Mouse (Mus musculus) MEL (cell line): ENCODE results near the gene Gm28729. TPM values are rescaled to one million over a fixed set of nuclear protein-coding genes. Genes with fewer than 3 reads are reported as not detected.

ENCODE experiments used
- DNase-seq: peaks from one replicate; pipeline ENCODE4 v3.0.0; 2011; ENCODE audit warnings: low read depth, low spot score
- H3K27ac ChIP-seq: 2 replicates; pipeline ENCODE4 v1.5.1; 2012; ENCODE audit warnings: low read depth, mild to moderate bottlenecking, control low read depth, low read length, moderate library complexity; ENCODE audit not compliant: control insufficient read depth
- H3K27me3 ChIP-seq, 2 experiments: fragments of 150-350 bp in 1 of 2; sonication (generic) in 1 of 2; 2 replicates each; pipeline ENCODE4 v1.6.1; 2012; ENCODE audit warnings: low read length in 2 of 2, mild to moderate bottlenecking in 2 of 2, improper control_type of control experiment in 1 of 2, moderate library complexity in 1 of 2; ENCODE audit not compliant: insufficient read depth in 2 of 2, control insufficient read depth in 1 of 2
- H3K36me3 ChIP-seq, 2 experiments: 2 replicates each; pipeline ENCODE4 v1.6.1; 2012 to 2014; ENCODE audit warnings: low read length in 2 of 2, improper control_type of control experiment in 1 of 2, inconsistent platforms in 1 of 2, mild to moderate bottlenecking in 1 of 2; ENCODE audit not compliant: insufficient read depth in 2 of 2, control insufficient read depth in 1 of 2
- H3K4me1 ChIP-seq, 2 experiments: fragments of 150-350 bp in 1 of 2; sonication (generic) in 1 of 2; 2 replicates each; pipeline ENCODE4 v1.6.1; 2012; ENCODE audit warnings: low read length in 2 of 2, improper control_type of control experiment in 1 of 2, mild to moderate bottlenecking in 1 of 2; ENCODE audit not compliant: insufficient read depth in 2 of 2, control insufficient read depth in 1 of 2
- H3K4me3 ChIP-seq, 2 experiments: fragments of 150-350 bp in 1 of 2; sonication (generic) in 1 of 2; 2 replicates each; pipeline ENCODE4 v1.5.1; 2012; ENCODE audit warnings: low read depth in 2 of 2, low read length in 2 of 2, mild to moderate bottlenecking in 2 of 2, moderate library complexity in 2 of 2, control low read depth in 1 of 2, improper control_type of control experiment in 1 of 2; ENCODE audit not compliant: control insufficient read depth in 1 of 2, insufficient read depth in 1 of 2
- H3K79me2 ChIP-seq: 2 replicates; pipeline ENCODE4 v1.6.1; 2012; ENCODE audit warnings: mild to moderate bottlenecking, low read length, moderate library complexity; ENCODE audit not compliant: control insufficient read depth, poor library complexity, insufficient read depth
- H3K9ac ChIP-seq: 2 replicates; pipeline ENCODE4 v1.6.1; 2012; ENCODE audit warnings: low read depth, mild to moderate bottlenecking, control low read depth, low read length, moderate library complexity; ENCODE audit not compliant: control insufficient read depth, poor library complexity, severe bottlenecking
- H3K9me3 ChIP-seq: fragments of 150-350 bp; sonication (generic); replicated peaks from 2 replicates; pipeline ENCODE4 v1.6.1; 2012; ENCODE audit warnings: mild to moderate bottlenecking, low read length, improper control_type of control experiment, moderate library complexity; ENCODE audit not compliant: insufficient read depth
- CHD1 ChIP-seq: IDR thresholded peaks from 2 replicates; pipeline ENCODE4 v1.6.1; 2012; ENCODE audit warnings: low read depth, mild to moderate bottlenecking, inconsistent platforms, low read length, improper control_type of control experiment
- E2F4 ChIP-seq: IDR thresholded peaks from 2 replicates; pipeline ENCODE4 v1.6.1; 2011; ENCODE audit warnings: low read depth, low read length, improper control_type of control experiment, borderline replicate concordance
- ELF1 ChIP-seq: IDR thresholded peaks from 2 replicates; pipeline ENCODE4 v1.6.1; 2014; ENCODE audit warnings: low read depth, mild to moderate bottlenecking, inconsistent platforms, low read length, improper control_type of control experiment, moderate library complexity
- GABPA ChIP-seq: IDR thresholded peaks from 2 replicates; pipeline ENCODE4 v1.6.1; 2012; ENCODE audit warnings: low read depth, mild to moderate bottlenecking, inconsistent platforms, low read length, improper control_type of control experiment, moderate library complexity
- MAFK ChIP-seq: IDR thresholded peaks from 2 replicates; pipeline ENCODE4 v1.6.1; 2011; ENCODE audit warnings: low read depth, mild to moderate bottlenecking, low read length, improper control_type of control experiment, borderline replicate concordance
- MAZ ChIP-seq: IDR thresholded peaks from 2 replicates; pipeline ENCODE4 v1.6.1; 2012; ENCODE audit warnings: low read depth, mild to moderate bottlenecking, inconsistent platforms, low read length, improper control_type of control experiment
- MEF2A ChIP-seq: IDR thresholded peaks from 2 replicates; pipeline ENCODE4 v1.6.1; 2014; ENCODE audit warnings: low read depth, mild to moderate bottlenecking, inconsistent platforms, low read length, improper control_type of control experiment; ENCODE audit not compliant: poor library complexity, insufficient replicate concordance, severe bottlenecking; ENCODE audit errors: extremely low read depth
- NELFE ChIP-seq: IDR thresholded peaks from 2 replicates; pipeline ENCODE4 v1.6.1; 2011; ENCODE audit warnings: low read depth, low read length, improper control_type of control experiment
- POLR2AphosphoS5 ChIP-seq: IDR thresholded peaks from 2 replicates; pipeline ENCODE4 v1.6.1; 2012; ENCODE audit warnings: low read depth, borderline replicate concordance, mild to moderate bottlenecking, inconsistent platforms, low read length, moderate library complexity, mixed read lengths
- RAD21 ChIP-seq: IDR thresholded peaks from 2 replicates; pipeline ENCODE4 v1.6.1; 2011; ENCODE audit warnings: mild to moderate bottlenecking, low read depth, low read length, improper control_type of control experiment
- SIN3A ChIP-seq: IDR thresholded peaks from 2 replicates; pipeline ENCODE4 v1.6.1; 2012; ENCODE audit warnings: low read length, improper control_type of control experiment, inconsistent platforms
- TBP ChIP-seq: IDR thresholded peaks from 2 replicates; pipeline ENCODE4 v1.8.0; 2011; ENCODE audit warnings: low read depth, low read length, improper control_type of control experiment
- USF1 ChIP-seq: IDR thresholded peaks from 2 replicates; pipeline ENCODE4 v1.6.1; 2014; ENCODE audit warnings: low read depth, mild to moderate bottlenecking, inconsistent platforms, low read length, improper control_type of control experiment, moderate library complexity
- ZC3H11A ChIP-seq: IDR thresholded peaks from 2 replicates; pipeline ENCODE4 v1.6.1; 2012; ENCODE audit warnings: low read depth, mild to moderate bottlenecking, inconsistent platforms, low read length, improper control_type of control experiment
- ZKSCAN1 ChIP-seq: IDR thresholded peaks from 2 replicates; pipeline ENCODE4 v1.6.1; 2012; ENCODE audit warnings: low read depth, mild to moderate bottlenecking, inconsistent platforms, low read length, improper control_type of control experiment, moderate library complexity
- polyA plus RNA-seq, 2 experiments: library from polyadenylated mRNA; stranded (reverse) in 1 of 2; unstranded in 1 of 2; fragments of >175 nt in 1 of 2; fragments of >200 nt in 1 of 2; gene quantifications; 2 replicates each; pipeline versions ENCODE4 v1.2.1 to v1.2.4; 2012; ENCODE audit warnings: low replicate concordance in 2 of 2, low read depth in 1 of 2; ENCODE audit not compliant: insufficient read length in 2 of 2, insufficient read depth in 1 of 2, missing spikeins in 1 of 2
- total RNA-seq: library from RNA; depleted of rRNA; stranded (reverse); fragments of 300-350 nt; gene quantifications from 2 replicates; pipeline ENCODE4 v1.2.3, GENCODE M21; 2012

The Gm28729 gene
- total and polyA plus RNA-seq, 3 experiments = not detected

- H3K9me3 ChIP-seq = no peaks in the 10 kb centered on the region
- H3K9ac ChIP-seq = no peak overlapping the region
- H3K36me3 ChIP-seq = no peaks in the 10 kb centered on the region
- H3K27me3 ChIP-seq = no peaks in the 10 kb centered on the region
- no peak overlapping the region for H3K27ac ChIP-seq
- DNase-seq = no peak
- no peaks in the 10 kb centered on the region for H3K79me2 ChIP-seq
- no peak for TF ChIP-seq ZKSCAN1
- no peak for TF ChIP-seq NELFE
- TF ChIP-seq CHD1 = no peak
- no peak for TF ChIP-seq POLR2AphosphoS5
- no peak for TF ChIP-seq RAD21
- TF ChIP-seq USF1 = no peak
- no peak for TF ChIP-seq MEF2A
- TF ChIP-seq, all 39 proteins: peak for 0
- H3K4me3 ChIP-seq = no peak overlapping the region
- H3K4me1 ChIP-seq = no peaks in the 10 kb centered on the region
These were observed 74.0 kb downstream of the Gm28729 start for GRCm38 (mm10) chr9:96450900-96451720.

- Histone ChIP-seq H3K79me2 (no peaks in the 10 kb centered on the region), H3K4me3 (peak overlapping the region; percentile 5 to 24; a peak in 3 of 4 replicates), H3K27ac (no peak overlapping the region), H3K4me1 (no peaks in the 10 kb centered on the region), H3K9me3 (no peaks in the 10 kb centered on the region), H3K27me3 (no peaks in the 10 kb centered on the region), H3K9ac (no peak overlapping the region), H3K36me3 (no peaks in the 10 kb centered on the region)
- no peak for DNase-seq
- TF ChIP-seq TBP (no peak), E2F4 (no peak), NELFE (no peak), ZC3H11A (no peak), MAFK (no peak), GABPA (no peak), ELF1 (no peak), SIN3A (no peak), MAZ (no peak)
These were observed 75.5 kb downstream of the Gm28729 start for GRCm38 (mm10) chr9:96449514-96449913.
